Mouse (Mus musculus): ENCODE measurements around the gene Rflnb.
A peak's percentile ranks its signal among the peaks of the same experiment; 100 is the strongest.
"Not testable (repeated sequence)": the region's sequence is repeated elsewhere in the genome, so short reads cannot be mapped to it uniquely, and the experiment has no call there.

Rflnb gene

DNA sequence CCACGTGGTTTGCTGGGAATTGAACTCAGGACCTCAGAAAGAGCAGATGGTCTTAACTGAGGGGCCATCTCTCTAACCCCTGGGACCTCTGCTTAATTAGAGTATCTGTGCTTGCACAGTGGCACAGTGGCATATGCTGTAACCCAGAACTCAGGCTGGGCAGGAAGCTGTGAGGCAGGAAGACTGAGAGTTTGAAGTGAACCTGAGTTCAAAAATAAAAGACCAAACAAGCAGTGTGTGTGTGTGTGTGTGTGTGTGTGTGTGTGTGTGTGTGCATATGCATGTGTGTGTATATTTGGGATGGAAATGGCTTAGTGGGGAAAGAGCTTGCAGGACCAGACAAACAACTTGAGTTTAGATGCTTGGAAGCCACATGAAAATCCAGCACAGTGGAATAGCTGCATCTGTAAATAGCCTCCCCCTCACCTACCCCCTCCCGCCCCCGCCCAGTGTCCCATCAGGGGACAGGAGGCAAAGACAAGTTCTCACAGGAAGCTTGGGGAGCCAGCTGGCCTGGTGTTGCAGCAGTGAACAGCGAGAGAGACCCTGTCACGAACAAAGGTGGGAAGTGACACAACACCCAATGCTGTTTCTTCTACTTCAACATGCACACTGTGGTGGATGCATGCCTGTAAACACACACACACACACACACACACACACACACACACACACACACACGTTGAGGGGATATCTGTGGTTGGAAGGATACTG lies 10.2 kb upstream of the Rflnb start:
- DNase-seq, result no peak

DNA sequence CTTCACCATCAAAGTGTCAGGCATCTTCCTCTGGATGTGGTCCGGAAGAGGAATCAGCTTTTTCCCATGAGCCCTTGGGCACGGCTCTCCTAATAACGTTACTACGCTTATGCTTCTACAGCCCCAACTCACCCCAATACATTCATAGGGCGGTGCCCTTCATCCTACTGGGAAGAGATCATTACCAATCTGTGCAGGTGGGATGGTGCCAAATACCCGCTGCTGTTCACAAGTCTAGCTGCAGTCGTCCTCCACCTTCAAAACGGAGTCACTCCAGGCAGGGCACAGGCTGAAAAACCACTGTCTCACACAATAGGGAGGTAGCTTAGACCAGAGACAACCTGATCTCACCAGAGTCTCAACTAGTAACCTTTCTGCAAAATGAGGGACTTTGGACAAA lies 7.6 kb upstream of the Rflnb start:
- no peak for DNase-seq

- no peak for DNase-seq
Observed at GRCm38 (mm10) chr11:76033836-76034235, 6.3 kb upstream of the Rflnb start.

GRCm38 (mm10) chr11:76033359-76033758 lies 5.8 kb upstream of the Rflnb start:
- no peak for DNase-seq

DNA sequence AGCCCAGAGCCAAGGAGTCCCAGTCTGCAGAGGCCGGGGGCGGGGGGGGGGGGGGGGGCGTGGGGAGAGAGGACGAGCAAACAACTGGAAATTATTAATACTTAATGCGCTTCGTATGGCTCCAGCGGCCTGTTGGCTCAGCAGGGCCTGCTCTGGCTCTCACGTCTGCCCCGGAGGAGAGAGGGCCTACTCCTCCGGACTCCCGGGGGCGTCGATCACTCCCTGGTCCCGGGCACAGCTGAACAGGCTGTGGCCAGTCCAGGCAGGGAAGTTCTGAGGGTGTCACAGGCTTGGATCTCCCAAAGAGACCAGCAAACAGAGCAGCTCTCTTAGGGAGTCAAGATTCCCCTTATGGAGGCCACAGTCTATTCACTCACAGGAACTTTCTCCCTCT lies 487 bp upstream of the Rflnb start:
- DNase-seq, result peak; percentile 24

- DNase-seq, result no peak
Observed at GRCm38 (mm10) chr11:76026527-76027138, 949 bp downstream of the Rflnb start.

DNA sequence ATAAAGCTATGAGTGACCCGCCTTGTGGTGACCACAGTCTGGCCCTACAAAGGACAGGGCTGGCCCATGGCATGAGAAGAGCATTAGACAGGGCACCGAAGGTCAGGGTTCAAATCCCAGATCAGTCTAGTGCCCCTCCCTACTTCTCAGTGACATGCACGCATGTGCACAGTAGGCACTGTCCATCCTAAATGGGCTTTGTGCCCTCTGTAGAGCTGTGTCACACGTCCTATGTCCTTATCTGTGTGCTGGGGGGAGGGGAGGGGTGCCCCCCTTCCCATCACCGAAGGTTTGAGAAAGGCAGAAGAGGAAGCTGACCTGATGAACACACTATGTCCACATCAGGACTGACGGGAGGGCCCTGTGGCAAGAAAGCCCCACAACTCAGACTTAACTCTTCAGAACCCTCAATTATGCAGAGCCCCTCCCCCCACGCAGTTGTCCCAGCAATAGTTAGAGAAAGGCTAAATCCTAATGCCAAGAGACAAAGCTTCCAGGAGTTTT lies 2.5 kb downstream of the Rflnb start:
- no peak for DNase-seq

GRCm38 (mm10) chr11:76020916-76021315 lies 6.7 kb downstream of the Rflnb start:
- DNase-seq, result no peak

GRCm38 (mm10) chr11:76019879-76020278 lies 7.7 kb downstream of the Rflnb start:
- DNase-seq, result no peak

GRCm38 (mm10) chr11:76015814-76016213 lies 11.8 kb downstream of the Rflnb start:
- no peak for DNase-seq

GRCm38 (mm10) chr11:76015251-76015650 lies 12.3 kb downstream of the Rflnb start:
- DNase-seq, result no peak

GRCm38 (mm10) chr11:76010838-76011624 lies 16.6 kb downstream of the Rflnb start:
- DNase-seq, result no peak

- no peak for DNase-seq
Observed at GRCm38 (mm10) chr11:76009101-76009500, 18.5 kb downstream of the Rflnb start.

GRCm38 (mm10) chr11:76008162-76008561 lies 19.4 kb downstream of the Rflnb start:
- DNase-seq, result no peak

DNA sequence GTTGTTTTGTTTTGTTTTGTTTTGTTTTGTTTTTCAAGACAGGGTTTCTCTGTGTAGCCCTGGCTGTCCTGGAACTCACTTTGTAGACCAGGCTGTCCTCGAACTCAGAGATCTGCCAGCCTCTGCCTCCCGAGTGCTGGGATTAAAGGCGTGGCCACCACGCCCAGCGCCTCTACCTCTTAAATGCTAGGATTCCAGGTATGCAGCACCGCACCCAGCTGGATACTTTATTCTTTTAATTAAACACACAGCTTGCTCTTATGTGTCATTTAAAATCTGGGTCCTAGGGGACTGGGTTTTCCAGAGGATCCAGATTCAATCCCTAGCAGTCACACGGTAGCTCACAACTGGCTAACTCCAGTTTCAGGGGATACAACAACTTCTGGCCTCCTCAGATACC lies 23.3 kb downstream of the Rflnb start:
- DNase-seq, result not testable (repeated sequence)

- no peak for DNase-seq
Observed at GRCm38 (mm10) chr11:76001237-76001878, 26.2 kb downstream of the Rflnb start.

DNA sequence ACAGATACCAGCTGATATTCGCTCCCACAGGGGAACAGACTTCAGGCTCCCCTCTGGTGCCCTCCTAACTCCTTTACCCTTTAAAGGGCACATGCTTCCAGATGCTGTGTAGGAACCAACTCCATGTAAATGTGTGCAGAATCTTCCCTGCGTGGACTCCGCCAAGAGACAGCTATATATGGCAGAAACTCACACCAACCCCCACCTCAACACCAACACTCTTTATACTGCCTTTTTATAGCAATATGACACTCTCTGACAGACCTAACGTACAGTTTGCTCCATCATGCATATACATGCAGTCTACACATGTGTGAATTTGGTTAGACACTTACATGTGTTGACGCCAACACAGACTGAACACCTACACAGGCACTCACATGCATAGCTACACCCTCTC lies 26.9 kb downstream of the Rflnb start:
- no peak for DNase-seq

DNA sequence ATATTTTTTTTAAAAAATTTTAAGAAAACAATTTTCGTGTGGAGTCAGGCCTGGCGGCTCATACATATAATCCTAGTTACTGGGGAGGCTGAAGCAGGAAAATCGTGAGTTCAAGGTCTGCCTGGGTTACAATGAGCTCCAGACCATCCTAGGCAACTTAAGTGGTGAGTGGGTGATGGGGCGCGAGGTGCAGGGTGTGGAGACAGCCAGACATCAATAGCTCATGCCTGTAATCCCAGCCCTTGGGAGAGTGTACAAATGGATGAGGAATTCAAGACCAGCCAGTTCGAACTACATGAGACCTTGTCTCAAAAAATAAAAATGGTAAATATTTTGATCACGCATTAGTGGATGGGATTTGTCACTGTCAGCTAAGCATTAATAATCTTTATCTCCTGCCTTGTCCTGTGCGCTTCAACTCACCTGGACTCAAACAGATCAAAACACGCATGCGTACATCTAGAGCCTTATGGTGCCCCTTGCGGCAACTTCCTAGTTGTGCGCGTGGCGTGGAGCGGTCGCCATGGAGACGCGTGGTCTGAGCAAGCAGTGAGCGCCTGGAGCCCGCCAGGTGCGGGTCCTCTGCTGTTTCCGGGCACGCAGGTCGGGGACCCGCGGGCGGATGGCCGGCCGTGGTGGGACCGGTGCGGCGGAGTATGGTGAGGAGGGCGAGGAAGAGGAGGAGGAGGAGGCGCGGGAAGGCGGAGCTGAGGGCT lies 28.0 kb downstream of the Rflnb start, which contains the start of gene 1700016K19Rik:
TSS of gene 1700016K19Rik (plus strand) at position 473 of the 716 bp plus-strand sequence.
- peak; percentile 63 for DNase-seq

DNA sequence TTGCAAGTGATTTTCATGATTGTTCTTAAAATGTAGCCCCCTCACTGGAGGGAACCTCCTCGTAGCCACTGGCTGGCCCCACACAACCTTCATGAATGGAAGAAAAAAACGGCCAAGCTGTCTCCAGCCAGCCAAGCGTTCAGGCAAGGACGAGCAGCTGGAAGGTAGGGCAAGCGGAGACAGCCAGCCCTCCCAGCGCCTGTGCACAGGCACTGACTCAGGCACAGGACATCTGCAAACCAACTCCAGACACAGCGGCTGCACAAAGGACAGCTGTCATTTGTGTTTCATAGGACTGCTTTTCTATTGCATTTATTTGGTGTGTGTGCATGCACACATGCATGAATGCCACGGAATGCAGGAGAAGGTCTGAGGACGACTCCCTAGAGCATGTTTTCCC lies 33.2 kb downstream of the Rflnb start:
- no peak for DNase-seq

- no peak for DNase-seq
Observed at GRCm38 (mm10) chr11:75992481-75992880, 35.1 kb downstream of the Rflnb start.

DNA sequence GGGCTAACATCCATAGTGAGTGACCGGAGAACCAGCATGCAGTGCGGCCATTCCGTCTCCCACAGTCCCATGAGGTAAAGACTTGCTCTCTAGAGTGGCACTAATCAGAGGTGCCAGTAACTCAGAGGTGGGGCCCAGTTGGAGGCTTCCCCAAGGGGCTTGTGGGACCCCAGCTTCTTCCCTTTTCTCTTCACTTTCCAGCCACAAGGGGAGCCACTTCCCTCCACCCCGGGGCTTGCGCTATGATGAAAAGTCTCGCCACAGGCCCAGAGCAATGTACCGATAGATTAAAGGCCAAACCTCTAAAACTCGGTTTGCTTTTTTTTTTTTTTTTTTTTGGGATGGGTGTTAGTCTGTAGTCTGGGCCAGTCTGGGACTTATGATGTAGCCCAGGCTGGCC lies 35.7 kb downstream of the Rflnb start:
- no peak for DNase-seq

All from liver (tissue).